Comparison of ENCODE assay signal across 19 mouse cellular contexts in genomic region chr3:41018022-41018608, GRCm38 (mm10).
"Had no signal": no experiment of that assay in that cellular context is flagged by ENCODE, and none has a peak within 500 bp of the region (broad histone marks: within the 10 kb centered on the region; RNA-seq: fewer than 3 reads in every experiment).

No protein-coding gene starts in this region.

- H3K4me1 ChIP-seq: lung, embryonic 15.5 days; midbrain, embryonic 10.5 days; midbrain, embryonic 13.5 days; neural tube, embryonic 13.5 days had no signal

- DNase-seq: kidney, postnatal 14 days; layer of hippocampus, adult 9-11 months; lung, adult 18-20 months; lung, postnatal 10 days; lung, postnatal 36 days; retina, postnatal 1 day; right cerebral cortex, postnatal 25 days; spleen, adult 18-20 months; thymus, adult 18-20 months; thymus, postnatal 36 days had no signal

- H3K27me3 ChIP-seq: lung, embryonic 15.5 days; megakaryocyte, embryonic 14.5 days; midbrain, embryonic 13.5 days; neural tube, embryonic 13.5 days had no signal

- ATAC-seq: intestine, postnatal 0 days; midbrain, embryonic 13.5 days; midbrain, embryonic 16.5 days had no signal

- H3K9me3 ChIP-seq: lung, embryonic 15.5 days; megakaryocyte, embryonic 14.5 days; midbrain, embryonic 10.5 days; midbrain, embryonic 13.5 days; neural tube, embryonic 13.5 days had no signal

- H3K27ac ChIP-seq: layer of hippocampus, adult 2 months; lung, embryonic 15.5 days; midbrain, embryonic 10.5 days; midbrain, embryonic 13.5 days; neural tube, embryonic 13.5 days had no signal

- H3K4me3 ChIP-seq: layer of hippocampus, adult 2 months; lung, embryonic 15.5 days; megakaryocyte, embryonic 14.5 days; midbrain, embryonic 10.5 days; midbrain, embryonic 13.5 days; myocyte; neural tube, embryonic 13.5 days had no signal

- H3K36me3 ChIP-seq: lung, embryonic 15.5 days; midbrain, embryonic 10.5 days; midbrain, embryonic 13.5 days; neural tube, embryonic 13.5 days had no signal

- H3K9ac ChIP-seq: lung, embryonic 15.5 days; midbrain, embryonic 13.5 days; neural tube, embryonic 13.5 days had no signal

- H3K4me2 ChIP-seq: lung, embryonic 15.5 days; midbrain, embryonic 13.5 days; neural tube, embryonic 13.5 days had no signal
